12 mouse cellular contexts compared by ENCODE assay signal in genomic region chr15:80098809-80099208, GRCm38 (mm10). TPM values are rescaled to one million over a fixed set of nuclear protein-coding genes. Genes with fewer than 3 reads are reported as not detected.
DNase-seq lines count a peak whose midpoint lies in the region; ATAC-seq and TF ChIP-seq lines count a peak whose summit lies in the region.
"Had no signal": no experiment of that assay in that cellular context is flagged by ENCODE, and none has a peak within 500 bp of the region (broad histone marks: within the 10 kb centered on the region; RNA-seq: fewer than 3 reads in every experiment).

No protein-coding gene starts in this region.

- in situ Hi-C loops in Patski (cut with MboI; ENCODE audit: low pct_unique_long_range_greater_than_20kb) = loop anchor here (5.0 kb wide), 2 partner anchors 33 to 123 kb away; partner anchors contain the start of gene Tab1

- no peaks in the 10 kb centered on the region for H3K4me1 ChIP-seq in kidney, embryonic 14.5 days (ENCODE audit: control insufficient read depth, insufficient read depth, low read length)
- peaks cover 80% of the 10 kb centered on the region for H3K4me1 ChIP-seq in liver, embryonic 13.5 days (replicated peaks)

- H3K36me3 ChIP-seq in kidney, embryonic 14.5 days (ENCODE audit: control insufficient read depth, insufficient read depth, low read length) = no peaks in the 10 kb centered on the region
- no peaks in the 10 kb centered on the region for H3K36me3 ChIP-seq in liver, embryonic 13.5 days
- H3K36me3 ChIP-seq: limb, embryonic 15.5 days had no signal

- ATAC-seq in kidney, embryonic 14.5 days (ENCODE audit: low FRiP score, low TSS enrichment) = 0 out of 2 replicates have a peak, but pooled peaks have one; percentile 40
- ATAC-seq in Patski = peak; percentile 68
- ATAC-seq in liver, embryonic 13.5 days (ENCODE audit: low read depth) = no peak

- H3K27me3 ChIP-seq in kidney, embryonic 14.5 days (ENCODE audit: control insufficient read depth, insufficient read depth, low read length) = no peaks in the 10 kb centered on the region
- no peaks in the 10 kb centered on the region for H3K27me3 ChIP-seq in Patski
- 0 out of 2 replicates have a peak, but pooled peaks cover 5% of the 10 kb centered on the region for H3K27me3 ChIP-seq in liver, embryonic 13.5 days

- no peak overlapping the region for H3K4me3 ChIP-seq in kidney, embryonic 14.5 days (ENCODE audit: low read length)
- peak overlapping the region; percentile 54 for H3K4me3 ChIP-seq in liver, embryonic 13.5 days (replicated peaks)
- H3K4me3 ChIP-seq: limb, embryonic 15.5 days had no signal

- WGBS in kidney, embryonic 14.5 days = 34% methylated on average over 9 of the region's 9 CpGs
- 24% methylated on average over 9 of the region's 9 CpGs for WGBS in liver, embryonic 13.5 days (ENCODE audit: insufficient replicate concordance)

- CTCF ChIA-PET in Patski (lab: Charles Lee) = interaction anchor here (0.8 to 1.7 kb wide), 4 partner anchors 8 to 126 kb away, joined by 3 to 6 read pairs (median 5); partner anchors contain the start of genes Rpl3 and Syngr1

- H3K9me3 ChIP-seq in kidney, embryonic 14.5 days (ENCODE audit: control insufficient read depth, low read length) = no peaks in the 10 kb centered on the region
- no peaks in the 10 kb centered on the region for H3K9me3 ChIP-seq in liver, embryonic 13.5 days (replicated peaks)
- H3K9me3 ChIP-seq: limb, embryonic 15.5 days had no signal

- no peak overlapping the region for H3K4me2 ChIP-seq in kidney, embryonic 14.5 days (replicated peaks; ENCODE audit: low read depth, low read length)
- peak overlapping the region; percentile 75 for H3K4me2 ChIP-seq in liver, embryonic 13.5 days
- H3K4me2 ChIP-seq: limb, embryonic 15.5 days had no signal

- no peak for TF ChIP-seq CTCF in Patski (IDR thresholded peaks at IDR 0.05)

- peak; percentile 72 for DNase-seq in adrenal gland, adult 2 months
- no peak for DNase-seq in adrenal gland, adult 18-20 months (ENCODE audit: low spot score in 2 of 2)
- no peak for DNase-seq in kidney, adult 18-20 months
- peak; percentile 94 for DNase-seq in Patski (ENCODE audit: low read depth, low spot score)
- DNase-seq in liver, embryonic 13.5 days = no peak
- DNase-seq in ovary, postnatal 36 days (ENCODE audit: low spot score) = no peak
- DNase-seq in embryo, embryonic 10 days (ENCODE audit: low spot score) = no peak
- DNase-seq: gastrocnemius, postnatal 10 days; kidney, adult 9 months had no signal

- no peak overlapping the region for H3K27ac ChIP-seq in kidney, embryonic 14.5 days (ENCODE audit: low read depth, low read length)
- peak overlapping the region; percentile 99 for H3K27ac ChIP-seq in liver, embryonic 13.5 days
- H3K27ac ChIP-seq: limb, embryonic 15.5 days had no signal

- POLR2A ChIA-PET in Patski (lab: Charles Lee) = interaction anchor here (1.4 to 1.9 kb wide), 3 partner anchors 10 to 27 kb away, joined by 5 to 6 read pairs (median 6); no protein-coding TSS in a partner anchor

- no peak overlapping the region for H3K9ac ChIP-seq in kidney, embryonic 14.5 days (ENCODE audit: low read depth, low read length)
- peak overlapping the region; percentile 75 for H3K9ac ChIP-seq in liver, embryonic 13.5 days
- H3K9ac ChIP-seq: limb, embryonic 15.5 days had no signal

RNA-seq across cellular contexts. Expression of gene Rpl3, which starts 7.1 kb away (rescaled TPM):
- 100 to 1,000 TPM; 376 to 618 TPM for total RNA-seq in adrenal gland, adult 2 months (2021)
- polyA plus RNA-seq in adrenal gland, adult 2 months (2012; rRNA removed) = 500 and 520 TPM in 2 replicates
- total RNA-seq in adrenal gland, adult 18-20 months (2021) = 100 to 1,000 TPM; 584 to 618 TPM
- polyA plus RNA-seq in kidney, embryonic 14.5 days (2014; fragmentation: Nextera tagmentation; extraction: Ambion mirVana) = 1,350 and 1,409 TPM in 2 replicates
- polyA plus RNA-seq in Patski (2021) = 938 TPM
- polyA plus RNA-seq in liver, embryonic 13.5 days (2015; fragmentation: Nextera tagmentation; extraction: Ambion mirVana) = 807 and 835 TPM in 2 replicates

RNA-seq across cellular contexts. Expression of gene Syngr1, which starts 7.7 kb away (rescaled TPM):
- total RNA-seq in adrenal gland, adult 2 months (2021) = 10 to 100 TPM; 24.4 to 47.8 TPM
- 86.9 and 119 TPM in 2 replicates for polyA plus RNA-seq in adrenal gland, adult 2 months (2012; rRNA removed)
- 10 to 100 TPM; 25.7 to 59.9 TPM for total RNA-seq in adrenal gland, adult 18-20 months (2021)
- polyA plus RNA-seq in kidney, embryonic 14.5 days (2014; fragmentation: Nextera tagmentation; extraction: Ambion mirVana) = 9.5 and 11.9 TPM in 2 replicates
- 91.6 TPM for polyA plus RNA-seq in Patski (2021)
- 16.0 and 20.5 TPM in 2 replicates for polyA plus RNA-seq in liver, embryonic 13.5 days (2015; fragmentation: Nextera tagmentation; extraction: Ambion mirVana)
- total RNA-seq: neutrophil, adult 5-6 weeks had no signal

RNA-seq across cellular contexts. Expression of gene Tab1, which starts 34.1 kb away (rescaled TPM):
- total RNA-seq in adrenal gland, adult 2 months (2021) = 10 to 100 TPM; 11.4 to 23.2 TPM
- 19.6 and 23.4 TPM in 2 replicates for polyA plus RNA-seq in adrenal gland, adult 2 months (2012; rRNA removed)
- 1 to 10 TPM; 9.3 to 9.4 TPM for total RNA-seq in adrenal gland, adult 18-20 months (2021)
- 25.3 and 35.2 TPM in 2 replicates for polyA plus RNA-seq in kidney, embryonic 14.5 days (2014; fragmentation: Nextera tagmentation; extraction: Ambion mirVana)
- 32.3 TPM for polyA plus RNA-seq in Patski (2021)
- polyA plus RNA-seq in liver, embryonic 13.5 days (2015; fragmentation: Nextera tagmentation; extraction: Ambion mirVana) = 12.5 and 12.9 TPM in 2 replicates

Comparison
In these comparisons a context has a peak if more than half of its experiments do, and no peak if none do; other contexts are left out.
1. DNase-seq: peak in adrenal gland, adult 2 months (single experiment) and Patski (single experiment); none in adrenal gland, adult 18-20 months (0 of 2), kidney, adult 18-20 months (single experiment), liver, embryonic 13.5 days (single experiment), ovary, postnatal 36 days (single experiment) and embryo, embryonic 10 days (single experiment).